Mouse (Mus musculus) liver, adult 2 months (tissue): ENCODE data around the gene Tcirg1.

ENCODE experiments used
- CTCF ChIP-seq: fragments of 200-500 bp; IDR thresholded peaks from 2 replicates; pipeline ENCODE4 v1.5.1; 2011; ENCODE audit warnings: low read depth, low read length, control low read depth
- POLR2A ChIP-seq: fragments of 200-500 bp; IDR thresholded peaks from 2 replicates; pipeline ENCODE4 v1.6.1; 2011; ENCODE audit warnings: low read length, control low read depth; ENCODE audit not compliant: insufficient read depth; ENCODE audit errors: extremely low read depth

DNA sequence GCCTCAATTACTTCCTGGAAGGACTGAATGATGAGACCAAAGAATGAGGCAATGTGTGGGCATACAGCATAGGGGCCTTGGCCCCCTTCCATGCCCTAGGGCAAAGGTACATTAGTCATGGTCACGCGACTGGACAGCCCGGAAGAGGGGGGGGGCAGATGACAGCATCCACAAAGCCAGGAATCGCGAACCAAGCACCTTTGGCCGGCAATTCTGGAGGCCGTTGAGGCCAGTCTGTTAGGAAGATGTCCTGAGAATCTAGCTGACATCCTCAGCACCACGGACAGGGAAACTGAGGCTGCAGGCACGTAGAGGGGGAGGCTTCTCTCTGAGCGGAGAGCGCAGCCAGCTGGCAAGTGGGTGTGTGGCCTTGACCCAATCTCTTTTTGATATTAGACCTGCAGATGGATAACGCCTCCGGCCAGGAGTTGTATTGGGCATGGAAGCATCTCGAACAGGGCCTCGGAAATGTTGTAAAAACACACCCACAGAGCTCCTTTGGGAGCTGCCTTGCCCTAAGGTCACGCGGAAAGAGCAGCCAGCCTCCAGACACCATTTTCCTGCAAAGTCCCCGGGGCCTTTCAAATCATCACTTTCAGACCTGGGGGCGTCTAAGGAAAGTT lies 56.0 kb downstream of the Tcirg1 start:
- TF ChIP-seq POLR2A (no peak), CTCF (no peak)
